Mouse (Mus musculus): ENCODE measurements around the gene Tpmt.

The Tpmt gene

DNA sequence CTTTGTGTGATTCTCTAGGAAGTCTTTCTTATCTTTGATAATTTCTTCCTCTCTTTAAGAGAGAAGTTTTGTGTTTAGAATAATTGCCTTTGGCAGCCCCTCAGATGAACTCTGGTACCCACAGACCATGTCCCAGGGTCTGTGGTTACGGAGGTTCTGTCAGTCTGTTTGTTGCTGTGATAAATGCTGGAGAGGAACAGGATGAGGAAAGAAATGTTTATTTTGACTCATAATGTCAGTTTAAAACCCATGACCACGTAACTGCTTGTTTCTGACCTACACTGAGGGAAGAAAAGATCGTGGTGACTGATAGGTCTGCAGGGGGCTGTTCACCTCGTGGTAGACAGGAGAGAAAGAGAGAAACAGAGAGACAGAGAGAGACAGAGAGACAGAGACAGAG lies 68.6 kb downstream of the Tpmt start:
- no peak for DNase-seq

DNA sequence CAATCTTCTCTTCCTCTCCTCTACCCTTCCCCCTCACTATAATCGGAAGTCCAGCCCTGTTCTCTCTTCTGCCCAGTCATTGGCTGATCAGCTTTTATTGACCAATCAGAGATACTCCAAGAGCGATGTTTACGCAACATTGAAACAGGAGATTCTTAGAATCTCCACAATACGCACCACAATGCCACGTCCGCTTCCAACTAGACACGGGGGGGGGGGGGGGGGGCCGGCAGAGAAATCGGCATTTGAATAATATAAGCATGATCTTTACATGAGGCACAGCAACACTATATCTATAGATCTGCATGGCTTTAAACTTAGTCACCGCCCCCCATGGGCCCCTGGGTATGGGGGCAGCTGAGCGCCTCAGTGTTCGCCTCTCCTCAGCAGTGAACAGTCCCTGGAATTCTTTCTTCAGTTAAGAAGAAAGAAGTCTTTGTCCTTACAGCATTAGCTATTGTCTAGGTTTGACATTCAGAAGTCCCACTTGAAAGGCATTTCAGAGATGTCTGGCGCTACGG lies 69.4 kb downstream of the Tpmt start:
- DNase-seq = no peak

Measured in kidney, postnatal 36 days (tissue).